Mouse (Mus musculus) intestine, postnatal 0 days (tissue): ENCODE data around the gene Rtp3. TPM values are rescaled to one million over a fixed set of nuclear protein-coding genes. Genes with fewer than 3 reads are reported as not detected.

Source experiments
- ATAC-seq: fragments of 200-750 bp; cut with Nextera tagmentation; 2 replicates; pipeline ENCODE4 v1.8.0; 2017; ENCODE audit warnings: mild to moderate bottlenecking, moderate TSS enrichment, moderate library complexity
- H3K27ac ChIP-seq: fragments of 300-500 bp; sonication (generic); 2 replicates; pipeline ENCODE4 v1.5.1; 2014; ENCODE audit warnings: mild to moderate bottlenecking, low read depth, low read length, moderate library complexity
- H3K27me3 ChIP-seq: fragments of 300-500 bp; sonication (generic); replicated peaks from 2 replicates; pipeline ENCODE4 v1.6.1; 2014; ENCODE audit warnings: low read length, mixed read lengths; ENCODE audit not compliant: control insufficient read depth, insufficient read depth
- H3K36me3 ChIP-seq: fragments of 300-500 bp; sonication (generic); 2 replicates; pipeline ENCODE4 v1.6.1; 2014; ENCODE audit warnings: mild to moderate bottlenecking, moderate library complexity; ENCODE audit not compliant: control insufficient read depth, insufficient read depth
- H3K4me1 ChIP-seq: fragments of 300-500 bp; sonication (generic); replicated peaks from 2 replicates; pipeline ENCODE4 v1.6.1; 2014; ENCODE audit warnings: antibody characterized with exemption, low read length, mixed read lengths; ENCODE audit not compliant: control insufficient read depth, insufficient read depth
- H3K4me2 ChIP-seq: fragments of 300-500 bp; sonication (generic); replicated peaks from 2 replicates; pipeline ENCODE4 v1.6.1; 2014; ENCODE audit warnings: low read depth, mild to moderate bottlenecking, moderate library complexity
- H3K4me3 ChIP-seq: fragments of 300-500 bp; sonication (generic); 2 replicates; pipeline ENCODE4 v1.5.1; 2014; ENCODE audit warnings: low read depth, low read length
- H3K9ac ChIP-seq: fragments of 300-500 bp; sonication (generic); 2 replicates; pipeline ENCODE4 v1.6.1; 2014; ENCODE audit warnings: mild to moderate bottlenecking, low read depth, low read length
- H3K9me3 ChIP-seq: fragments of 300-500 bp; sonication (generic); 2 replicates; pipeline ENCODE4 v1.6.1; 2016; ENCODE audit warnings: mixed run types; ENCODE audit not compliant: control insufficient read depth
- CTCF ChIP-seq: sonication (generic); IDR thresholded peaks from 2 replicates; pipeline ENCODE4 v1.5.1; 2016; ENCODE audit warnings: low read depth, mild to moderate bottlenecking, control low read depth, antibody characterized with exemption, moderate library complexity
- WGBS: fragments of 180-500 bp; shearing (Covaris S2); extraction: QIAGEN DNeasy Blood & Tissue Kit; methylation state at CpG from one replicate; pipeline ENCODE4 v1.1.7; 2014; 5-methylcytosine and 5-hydroxymethylcytosine counted together
- polyA plus RNA-seq: library from polyadenylated mRNA; unstranded; fragments of >200 nt; fragmentation: Nextera tagmentation; extraction: Ambion mirVana; gene quantifications from 2 replicates; pipeline ENCODE4 v1.2.1, GENCODE M21; 2015

Gene Rtp3
- polyA plus RNA-seq, 1 experiment from 2014 or later, result 0.17 TPM

DNA sequence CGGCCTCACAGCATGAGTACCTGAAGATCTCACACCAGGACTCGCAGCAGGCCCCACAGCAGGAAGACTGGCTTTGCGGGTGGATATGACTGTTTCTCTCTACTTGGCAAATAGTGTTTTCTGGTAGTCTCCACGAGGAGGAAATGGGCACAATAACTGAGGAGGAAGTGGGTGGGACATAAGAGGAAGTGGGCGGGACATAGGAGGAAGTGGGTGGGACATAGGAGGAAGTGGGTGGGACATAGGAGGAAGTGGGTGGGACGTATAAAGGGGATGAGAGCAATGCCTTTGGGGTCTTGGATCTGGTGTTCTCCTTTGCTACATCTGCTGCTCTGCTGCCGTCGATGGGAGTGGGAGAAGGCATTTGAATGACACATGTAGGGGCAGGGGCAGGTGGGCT is 4.4 kb downstream of the Rtp3 start:
- H3K9me3 ChIP-seq, result no peaks in the 10 kb centered on the region
- ATAC-seq, result 0 out of 2 replicates have a peak, but pooled peaks have one; percentile 8

DNA sequence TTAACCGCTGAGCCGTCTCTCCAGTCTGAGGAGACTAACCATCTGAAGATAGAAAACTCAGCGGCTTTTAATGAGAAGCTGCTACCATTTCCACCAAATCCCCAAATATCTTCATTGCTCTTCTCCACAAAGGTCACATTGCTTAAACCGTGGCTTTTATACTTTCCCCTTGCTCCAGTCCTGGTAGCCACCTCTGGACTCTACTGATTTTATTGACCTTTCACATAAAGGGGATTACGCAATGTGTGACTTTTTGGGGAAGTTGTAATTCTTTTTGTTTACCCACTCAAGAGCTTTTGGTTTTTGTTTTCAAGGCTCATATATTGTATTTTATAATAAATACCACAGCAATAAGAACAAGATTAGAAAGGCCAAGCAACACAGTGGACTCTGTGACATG is 4.8 kb downstream of the Rtp3 start:
- no peak for TF ChIP-seq CTCF
- Histone ChIP-seq H3K27ac (no peak overlapping the region), H3K36me3 (no peaks in the 10 kb centered on the region), H3K9me3 (no peaks in the 10 kb centered on the region), H3K9ac (no peak overlapping the region), H3K4me3 (no peak overlapping the region), H3K4me1 (no peaks in the 10 kb centered on the region), H3K27me3 (no peaks in the 10 kb centered on the region), H3K4me2 (no peak overlapping the region)
- 89% methylated on average over 5 of the region's 5 CpGs for WGBS
- no peak for ATAC-seq

More for the DNA sequence above, 4.4 kb downstream of the Rtp3 start:
- no peak for TF ChIP-seq CTCF
- H3K27me3 ChIP-seq, result no peaks in the 10 kb centered on the region
- no peaks in the 10 kb centered on the region for H3K36me3 ChIP-seq
- H3K9ac ChIP-seq, result no peak overlapping the region
- no peaks in the 10 kb centered on the region for H3K4me1 ChIP-seq
- no peak overlapping the region for H3K4me3 ChIP-seq
- H3K4me2 ChIP-seq, result no peak overlapping the region
- 82% methylated on average over 8 of the region's 8 CpGs for WGBS
- H3K27ac ChIP-seq, result no peak overlapping the region

DNA sequence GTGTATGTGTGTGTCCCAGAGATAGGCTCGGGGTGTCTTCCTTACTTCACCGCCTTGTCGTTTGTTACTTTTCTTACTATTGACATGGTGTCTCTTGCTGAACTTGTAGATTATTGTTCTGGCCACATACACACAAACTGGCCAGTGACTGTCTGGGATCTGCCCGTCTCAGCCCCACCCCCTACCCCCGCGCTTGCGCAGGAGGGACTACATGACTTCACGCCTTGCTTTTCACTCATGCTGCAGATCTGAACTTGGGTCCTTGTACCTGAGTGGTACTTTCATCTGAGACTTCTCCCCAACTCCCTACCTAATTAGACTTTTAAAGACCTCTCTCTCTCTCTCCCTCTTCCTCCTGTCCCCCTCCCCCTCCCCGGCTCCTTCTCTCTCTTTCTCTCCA is 6.3 kb downstream of the Rtp3 start:
- Histone ChIP-seq H3K9me3 (no peaks in the 10 kb centered on the region), H3K27me3 (no peaks in the 10 kb centered on the region), H3K27ac (no peak overlapping the region), H3K9ac (no peak overlapping the region), H3K4me2 (no peak overlapping the region), H3K4me1 (no peaks in the 10 kb centered on the region), H3K36me3 (no peaks in the 10 kb centered on the region), H3K4me3 (no peak overlapping the region)
- no peak for ATAC-seq
- 94% methylated on average over 9 of the region's 9 CpGs for WGBS
- TF ChIP-seq CTCF, result no peak

DNA sequence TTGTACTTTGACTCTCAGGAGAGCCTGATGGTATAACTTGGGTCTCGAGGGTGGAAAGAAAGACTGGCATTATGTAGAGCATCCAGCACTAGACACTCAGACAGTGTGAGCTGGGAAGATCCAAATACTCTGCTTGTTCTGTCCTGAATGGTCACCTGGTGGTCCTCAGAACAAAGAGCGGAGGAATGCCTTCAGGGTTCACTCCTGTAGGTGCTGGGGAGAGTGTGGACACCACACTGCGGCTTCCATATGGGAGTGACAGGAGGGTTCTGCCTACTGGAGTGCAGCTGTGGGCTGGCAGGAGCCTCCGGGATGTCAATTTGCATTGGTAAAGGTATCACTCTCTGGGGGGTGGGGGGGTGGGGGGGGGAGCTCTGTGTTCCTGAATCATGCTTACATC is 8.0 kb downstream of the Rtp3 start:
- ATAC-seq, result no peak
- Histone ChIP-seq H3K36me3 (no peaks in the 10 kb centered on the region), H3K4me2 (no peak overlapping the region), H3K27ac (no peak overlapping the region), H3K4me1 (no peaks in the 10 kb centered on the region), H3K27me3 (no peaks in the 10 kb centered on the region), H3K9ac (no peak overlapping the region), H3K4me3 (no peak overlapping the region), H3K9me3 (no peaks in the 10 kb centered on the region)
- 76% methylated on average over 4 of the region's 4 CpGs for whole genome bisulfite sequencing
- no peak for TF ChIP-seq CTCF

DNA sequence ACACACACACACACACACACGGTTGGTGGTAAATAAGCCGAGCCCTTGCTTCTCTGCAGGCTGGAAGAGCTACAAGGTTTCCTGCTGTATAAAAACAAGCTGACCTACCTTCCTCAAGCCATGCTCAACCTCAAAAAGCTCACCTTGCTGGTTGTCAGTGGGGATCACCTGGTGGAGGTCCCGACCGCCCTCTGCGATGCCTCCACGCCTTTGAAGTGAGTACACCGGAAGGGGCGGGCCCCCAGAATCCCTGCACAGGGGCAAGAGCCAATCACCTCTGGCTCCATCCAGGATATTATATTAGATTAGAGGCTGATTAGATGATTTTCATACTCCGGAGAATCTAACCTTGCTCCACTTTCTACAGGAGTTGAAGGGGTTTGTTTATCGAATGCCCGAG is 11.0 kb downstream of the Rtp3 start:
- no peak for ATAC-seq
- H3K4me1 ChIP-seq, result no peaks in the 10 kb centered on the region
- WGBS, result 93% methylated on average over 11 of the region's 11 CpGs
- no peak overlapping the region for H3K4me2 ChIP-seq
- no peaks in the 10 kb centered on the region for H3K27me3 ChIP-seq
- H3K4me3 ChIP-seq, result no peak overlapping the region
- H3K36me3 ChIP-seq, result no peaks in the 10 kb centered on the region
- H3K9me3 ChIP-seq, result no peaks in the 10 kb centered on the region
- H3K27ac ChIP-seq, result no peak overlapping the region
- no peak for TF ChIP-seq CTCF
- H3K9ac ChIP-seq, result no peak overlapping the region

DNA sequence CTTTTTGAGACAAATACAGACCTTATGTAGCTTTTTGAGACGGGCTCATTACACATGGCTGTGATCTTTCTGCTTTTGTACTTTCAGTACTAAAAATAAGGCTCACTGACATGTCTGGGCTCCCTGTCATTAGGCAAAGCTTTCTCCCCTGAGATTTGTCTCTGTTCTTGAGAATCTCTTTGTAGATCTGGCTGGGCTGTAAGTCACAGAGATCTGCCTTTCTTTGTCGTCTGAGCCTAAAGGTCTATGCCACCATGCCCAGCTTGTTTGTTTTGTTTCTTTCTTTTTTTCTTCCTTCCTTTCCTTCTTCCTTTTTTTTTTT is 24.5 kb downstream of the Rtp3 start:
- H3K9ac ChIP-seq, result no peak overlapping the region
- H3K27me3 ChIP-seq, result no peaks in the 10 kb centered on the region
- H3K4me3 ChIP-seq, result no peak overlapping the region
- no peaks in the 10 kb centered on the region for H3K36me3 ChIP-seq
- H3K9me3 ChIP-seq, result no peaks in the 10 kb centered on the region
- H3K4me2 ChIP-seq, result no peak overlapping the region
- TF ChIP-seq CTCF, result no peak
- no peak overlapping the region for H3K27ac ChIP-seq
- no peaks in the 10 kb centered on the region for H3K4me1 ChIP-seq
- 68% methylated on average over 2 of the region's 2 CpGs for WGBS
- ATAC-seq, result no peak
